Mouse (Mus musculus) gastrocnemius, adult 8-10 months (tissue): Measurements from ENCODE around the gene Myo10. TPM values are rescaled to one million over a fixed set of nuclear protein-coding genes. Genes with fewer than 3 reads are reported as not detected.

Source experiments
- DNase-seq, 2 experiments: peaks; one replicate each; pipeline ENCODE4 v3.0.0; 2022; ENCODE audit warnings: low spot score in 2 of 2
- total RNA-seq, 4 experiments: library from RNA; stranded (reverse); gene quantifications; 2 replicates each; pipeline ENCODE4 v1.2.4; 2022

Gene Myo10
- total RNA-seq, 4 experiments from 2014 or later = 50.1 to 61.3 (median 55.3) TPM

DNA sequence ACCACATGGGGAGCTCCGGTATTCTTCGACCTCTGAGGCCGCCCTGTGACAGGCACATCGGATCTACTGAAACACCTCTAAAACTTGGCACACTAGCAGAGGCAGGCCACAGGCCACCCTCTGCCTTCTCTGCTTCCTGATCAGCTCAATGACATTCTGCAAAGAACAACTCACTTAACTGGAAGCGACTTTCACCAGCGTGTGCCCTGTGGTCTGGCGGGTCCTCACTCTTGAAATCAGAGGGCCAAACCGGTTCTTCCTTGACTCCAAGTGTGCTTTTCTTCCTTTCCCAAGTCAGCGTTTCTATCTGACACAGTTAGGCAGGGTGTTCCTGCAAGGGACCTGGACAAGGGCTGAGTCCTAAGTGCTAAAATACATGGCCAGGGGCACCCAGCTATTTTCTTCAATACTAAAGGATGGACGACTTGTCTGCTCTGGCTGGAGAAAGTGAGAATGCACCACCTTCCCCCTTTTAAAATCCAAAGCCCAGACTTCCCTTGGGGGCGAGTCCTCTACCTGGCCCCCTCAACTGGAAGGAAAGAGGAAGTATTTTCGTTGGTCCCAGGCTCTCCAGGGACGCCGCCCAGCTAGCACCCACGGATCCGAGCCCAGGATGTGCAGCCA, 220.2 kb downstream of the Myo10 start:
- no peak for DNase-seq

- DNase-seq = peak; percentile 40 to 73
These were observed 221.0 kb downstream of the Myo10 start, which contains the start of gene Retreg1 for GRCm38 (mm10) chr15:25843086-25843991. TSS of gene Retreg1 (plus strand) at chr15:25843180.

DNA sequence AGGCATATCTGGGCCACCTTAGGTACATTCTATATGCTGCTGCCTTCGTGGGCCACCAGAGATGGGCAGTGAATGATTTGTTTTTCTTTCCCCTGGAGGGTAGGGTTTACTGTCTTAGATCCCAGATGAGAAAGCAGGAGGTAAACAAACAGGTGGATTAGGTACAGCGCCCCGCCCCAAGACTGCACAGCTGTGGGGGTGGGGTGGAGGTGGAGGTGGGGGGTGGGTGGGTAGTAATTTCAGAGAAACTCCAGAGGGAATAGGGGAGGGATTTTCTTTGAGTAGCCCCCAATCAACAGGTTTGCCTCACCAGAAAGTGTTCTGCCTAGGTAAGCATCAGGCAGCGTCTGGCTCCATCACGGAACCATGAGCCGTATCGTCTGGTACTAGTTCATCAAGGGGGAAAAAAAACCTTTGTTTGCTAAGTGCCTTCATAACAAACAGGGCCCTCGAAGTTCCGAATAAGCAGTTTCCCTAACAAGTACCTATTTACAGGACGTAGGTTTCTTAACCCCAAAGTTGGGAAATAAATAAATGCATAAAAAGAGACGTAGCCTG, 221.8 kb downstream of the Myo10 start:
- DNase-seq = no peak

DNA sequence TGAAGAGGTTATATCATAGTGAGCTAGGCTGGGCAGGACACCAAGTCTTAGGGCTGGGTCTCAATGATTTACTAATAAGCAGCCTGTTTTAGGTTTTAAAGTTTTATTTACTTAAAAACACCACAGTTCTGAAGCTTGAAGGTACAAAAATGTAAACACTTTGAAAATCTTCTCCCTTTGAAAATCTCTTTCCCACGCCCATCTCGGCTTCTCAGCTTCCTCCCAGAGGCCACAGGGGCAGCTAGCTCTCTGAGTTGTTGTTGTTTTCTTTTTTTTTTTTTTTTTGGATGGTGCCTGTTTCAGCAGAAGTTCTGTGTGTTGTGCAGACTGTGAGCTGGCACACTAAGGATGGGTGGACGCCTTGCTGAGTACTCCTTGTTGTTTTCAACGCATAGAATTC, 222.4 kb downstream of the Myo10 start:
- no peak for DNase-seq

- DNase-seq = no peak
These were observed 225.3 kb downstream of the Myo10 start for GRCm38 (mm10) chr15:25847576-25848168.

DNA sequence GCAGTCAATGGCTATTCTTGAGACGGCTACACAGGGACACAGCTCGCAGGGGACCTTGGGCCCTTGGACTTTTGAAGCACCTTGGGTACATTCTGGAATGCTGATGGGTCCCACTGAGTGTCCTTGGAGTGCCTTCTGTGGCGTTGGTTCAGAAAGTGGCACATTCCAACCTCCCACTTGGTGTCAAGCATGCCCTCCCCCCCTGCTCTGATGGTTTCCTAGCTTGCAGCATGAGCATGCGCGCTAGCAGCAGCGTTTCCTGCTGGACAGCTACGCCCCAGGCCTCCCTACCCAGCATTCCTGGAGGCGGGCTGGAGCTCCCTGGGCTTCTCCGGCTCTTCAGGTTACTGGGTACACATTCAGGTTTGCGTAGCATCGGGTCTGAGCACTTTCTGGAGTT, 228.2 kb downstream of the Myo10 start:
- no peak for DNase-seq

GRCm38 (mm10) chr15:25854270-25854904, 232.1 kb downstream of the Myo10 start:
- no peak for DNase-seq

DNA sequence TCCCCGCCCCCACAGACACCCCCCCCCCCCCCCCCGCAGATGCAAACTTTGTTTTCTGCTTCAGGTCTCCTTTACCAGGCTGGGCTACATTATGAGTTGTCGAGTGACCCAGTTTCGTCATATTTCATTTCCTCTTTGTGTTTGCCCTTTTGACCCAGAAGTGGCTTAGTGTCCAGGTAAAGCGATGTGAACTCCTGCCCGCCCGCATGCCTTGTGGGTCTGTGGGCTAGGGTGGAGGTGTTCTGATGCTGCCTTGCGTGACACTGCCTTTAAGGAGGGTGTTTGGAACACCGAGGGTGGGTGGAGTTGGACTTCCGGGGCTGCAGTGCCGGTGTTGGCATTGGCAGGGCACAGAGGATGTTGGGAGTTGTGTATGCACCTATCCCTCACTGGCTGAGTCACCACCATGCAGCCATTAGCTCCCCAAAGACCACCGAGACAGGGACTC, 236.3 kb downstream of the Myo10 start:
- DNase-seq = no peak

GRCm38 (mm10) chr15:25859469-25859868, 237.1 kb downstream of the Myo10 start:
- DNase-seq = no peak

- no peak for DNase-seq
These were observed 239.6 kb downstream of the Myo10 start for GRCm38 (mm10) chr15:25861900-25862299.

Other genes with a start within 250 kb of the Myo10 start
- 1 to 10 TPM in 1 of 4 experiments, under 1 TPM in 3; 0.34 to 1.5 (median 0.75) TPM for gene Basp1, start 208.8 kb upstream of the Myo10 start, total RNA-seq
- 100 to 1,000 TPM; 150 to 208 (median 158) TPM for gene Retreg1, start 220.7 kb downstream of the Myo10 start, total RNA-seq